Mouse (Mus musculus): ENCODE data around the gene Ccdc7a.
"Not testable (repeated sequence)": the region's sequence is repeated elsewhere in the genome, so short reads cannot be mapped to it uniquely, and the experiment has no call there.

DNA sequence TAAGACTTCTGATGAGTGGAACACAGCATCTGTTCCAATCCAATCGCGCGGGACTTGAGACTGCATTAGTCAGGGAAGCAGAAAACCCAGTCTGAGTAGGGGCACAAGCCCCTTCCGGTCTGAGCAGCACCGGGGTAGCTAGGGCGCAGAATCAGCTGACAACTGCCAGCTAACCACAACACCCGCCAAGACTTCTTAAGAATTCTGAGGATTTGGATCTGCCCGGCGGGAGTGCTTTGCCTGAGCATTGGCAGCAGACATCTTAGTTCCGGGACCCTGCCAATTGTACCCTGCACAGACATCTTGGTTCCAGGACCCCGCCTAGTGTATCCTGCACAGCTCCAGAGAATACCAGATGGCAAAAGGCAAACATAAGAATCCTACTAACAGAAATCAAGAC, 116.4 kb downstream of the Ccdc7a start:
- TF ChIP-seq CTCF, EP300 (IDR thresholded peaks at IDR 0.05; ENCODE audit: low read depth): not testable (repeated sequence)

Measured in heart, postnatal 0 days (tissue).